Mouse (Mus musculus) brain, embryonic 14.5 days (tissue): Measurements from ENCODE around the gene Tead4.

Experiments
- CTCF ChIP-seq: fragments of 200-500 bp; IDR thresholded peaks from 2 replicates; pipeline ENCODE4 v1.5.1; 2012; ENCODE audit warnings: inconsistent platforms, mild to moderate bottlenecking, moderate library complexity, borderline replicate concordance; ENCODE audit not compliant: insufficient read depth, insufficient read length; ENCODE audit errors: extremely low read depth
- POLR2A ChIP-seq: fragments of 200-500 bp; IDR thresholded peaks from 2 replicates; pipeline ENCODE4 v1.6.1; 2012; ENCODE audit warnings: mild to moderate bottlenecking, inconsistent platforms, borderline replicate concordance; ENCODE audit not compliant: poor library complexity, insufficient read depth, insufficient read length, severe bottlenecking; ENCODE audit errors: extremely low read depth

DNA sequence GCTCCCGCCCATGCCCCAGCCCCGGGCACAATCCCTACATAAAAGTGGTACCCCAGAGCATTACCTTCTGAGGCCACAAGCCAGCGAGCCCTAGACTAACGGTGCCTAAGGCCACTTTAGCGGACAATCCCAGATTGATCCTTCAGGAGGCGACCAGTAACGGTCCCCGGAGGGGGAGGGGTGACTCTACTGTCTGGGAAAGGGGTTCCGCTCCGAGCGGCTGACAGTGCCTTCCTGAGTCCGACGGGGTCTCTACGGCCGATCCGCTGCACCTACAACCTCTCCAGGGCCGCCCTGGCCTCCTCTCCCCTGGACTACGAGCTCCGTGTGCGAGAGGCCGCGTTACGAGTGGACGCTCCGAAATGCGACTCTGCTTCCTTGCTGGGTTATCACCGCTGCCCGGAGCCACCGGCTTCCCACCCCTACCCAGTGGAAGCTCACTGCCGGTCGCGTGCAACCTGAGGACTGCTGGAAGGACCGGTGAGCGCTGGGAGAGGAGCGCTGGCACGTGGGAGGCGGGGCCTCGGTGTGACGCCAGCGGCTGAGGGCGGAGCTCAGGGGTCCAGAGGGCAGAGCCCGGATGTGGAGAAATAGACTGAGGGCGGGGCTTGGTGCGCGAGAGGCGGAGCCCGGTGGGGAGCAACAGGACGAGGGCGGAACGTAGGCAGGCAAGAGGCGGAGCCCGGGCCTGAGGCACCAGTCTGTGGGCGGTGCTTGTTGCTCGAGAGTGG, 100.3 kb downstream of the Tead4 start:
- TF ChIP-seq CTCF (no peak), POLR2A (no peak; the same call in 1 of the 2 replicates)
